Mouse (Mus musculus) lung, postnatal 10 days (tissue): Measurements from ENCODE around the gene Hspa1l.
"Not testable (repeated sequence)": the region's sequence is repeated elsewhere in the genome, so short reads cannot be mapped to it uniquely, and the experiment has no call there.

ENCODE experiments used
- DNase-seq: peaks from one replicate; pipeline ENCODE4 v3.0.0; 2021

Hspa1l gene

DNA sequence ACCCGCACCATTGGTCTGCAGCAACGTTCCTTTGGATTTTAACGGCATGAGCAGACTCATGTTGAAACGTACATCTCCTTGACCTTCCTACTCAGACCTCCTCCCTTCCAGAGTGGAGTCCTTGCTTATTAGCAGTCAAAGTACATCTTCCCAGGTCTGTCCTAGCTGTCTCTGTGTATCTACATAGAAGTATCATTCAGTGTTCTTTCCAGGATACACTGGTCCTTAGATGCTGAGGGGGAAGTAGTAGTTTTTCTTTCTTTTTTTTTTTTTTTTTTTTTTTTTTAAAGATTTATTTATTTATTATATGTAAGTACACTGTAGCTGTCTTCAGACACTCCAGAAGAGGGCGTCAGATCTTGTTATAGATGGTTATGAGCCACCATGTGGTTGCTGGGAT, 33.4 kb downstream of the Hspa1l start:
- DNase-seq = not testable (repeated sequence)

DNA sequence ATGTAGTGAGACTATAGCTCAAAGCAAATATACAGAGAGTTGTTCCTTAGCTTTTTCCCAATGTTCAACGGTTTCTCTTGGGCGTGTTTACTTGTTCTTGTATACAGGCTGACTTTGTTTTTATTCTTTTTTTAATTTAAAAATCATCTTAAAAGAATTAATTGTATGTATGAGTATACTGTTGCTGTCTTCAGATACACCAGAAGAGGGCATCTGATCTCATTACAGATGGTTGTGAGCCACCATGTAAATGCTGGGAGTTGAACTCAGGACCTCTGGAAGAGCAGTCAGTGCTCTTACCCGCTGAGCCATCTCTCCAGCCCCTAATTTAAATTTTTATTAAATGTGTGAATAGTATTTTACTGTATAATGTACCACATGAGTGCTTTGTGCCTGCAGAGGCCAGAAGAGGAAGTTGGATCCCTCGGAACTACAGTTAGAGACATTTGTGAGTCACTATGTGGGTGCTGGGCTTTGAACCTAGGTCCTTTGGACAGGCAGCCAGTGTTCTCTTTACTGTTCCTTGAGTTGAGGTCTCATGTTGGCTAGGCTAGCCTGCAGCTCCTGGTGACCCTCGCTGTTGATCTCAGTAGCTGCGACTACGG, 35.0 kb downstream of the Hspa1l start:
- no peak for DNase-seq

- DNase-seq = no peak
Measured at GRCm38 (mm10) chr17:35009586-35009985, 37.1 kb downstream of the Hspa1l start.

GRCm38 (mm10) chr17:35011440-35011839, 38.9 kb downstream of the Hspa1l start:
- DNase-seq = no peak

GRCm38 (mm10) chr17:35012430-35012829, 39.9 kb downstream of the Hspa1l start:
- DNase-seq = no peak

- DNase-seq = no peak
Measured at GRCm38 (mm10) chr17:35013221-35013620, 40.7 kb downstream of the Hspa1l start.

GRCm38 (mm10) chr17:35015296-35015695, 42.8 kb downstream of the Hspa1l start:
- no peak for DNase-seq

GRCm38 (mm10) chr17:35016376-35016775, 43.9 kb downstream of the Hspa1l start, which contains the start of gene Vwa7:
TSS of gene Vwa7 (plus strand) at chr17:35016579.
- DNase-seq = peak; percentile 52

GRCm38 (mm10) chr17:35016791-35017705, 44.5 kb downstream of the Hspa1l start:
- DNase-seq = no peak

GRCm38 (mm10) chr17:35017706-35018030, 45.2 kb downstream of the Hspa1l start:
- DNase-seq = no peak

DNA sequence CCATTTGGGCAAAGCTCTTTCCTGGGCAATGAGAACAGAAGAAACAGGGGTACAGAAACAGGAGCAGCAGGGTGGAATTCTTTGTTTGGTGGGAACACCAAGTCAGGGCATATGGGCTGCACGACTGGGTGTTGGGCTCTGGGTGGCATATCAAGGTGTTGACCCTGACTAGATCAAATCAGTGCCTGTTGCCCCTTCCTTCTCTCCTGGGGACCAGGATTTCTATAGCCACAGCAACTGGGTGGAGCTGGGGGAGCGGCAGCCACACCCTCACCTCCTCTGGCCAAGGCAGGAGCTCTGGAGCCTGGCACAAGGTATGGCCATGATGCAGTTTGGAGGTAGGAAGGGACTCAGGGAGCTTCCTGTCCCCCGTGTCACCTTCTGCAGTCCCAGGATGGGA, 45.7 kb downstream of the Hspa1l start:
- DNase-seq = no peak

- DNase-seq = no peak
Measured at GRCm38 (mm10) chr17:35019894-35020293, 47.4 kb downstream of the Hspa1l start.

DNA sequence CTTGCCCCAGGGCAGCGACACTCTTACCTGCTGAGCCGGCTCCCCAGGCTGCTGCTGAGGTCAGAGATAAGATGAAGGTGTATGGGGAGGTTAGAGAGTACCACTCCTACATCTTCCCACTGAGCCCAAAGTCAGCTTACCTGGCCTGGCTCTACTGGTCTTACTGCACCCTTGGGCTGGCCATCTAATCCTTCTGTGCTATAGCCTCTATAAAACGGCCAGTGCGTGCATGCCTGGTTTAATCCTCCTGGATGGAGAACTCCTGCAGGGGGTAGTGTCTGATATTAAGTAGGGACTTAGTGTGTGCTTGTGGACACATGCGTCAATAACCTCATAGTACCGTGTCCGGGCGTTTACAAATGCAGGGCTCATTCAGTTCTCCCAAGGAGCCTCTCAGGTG, 48.0 kb downstream of the Hspa1l start:
- DNase-seq = no peak

GRCm38 (mm10) chr17:35021163-35021808, 48.8 kb downstream of the Hspa1l start:
- peak; percentile 94 for DNase-seq

DNA sequence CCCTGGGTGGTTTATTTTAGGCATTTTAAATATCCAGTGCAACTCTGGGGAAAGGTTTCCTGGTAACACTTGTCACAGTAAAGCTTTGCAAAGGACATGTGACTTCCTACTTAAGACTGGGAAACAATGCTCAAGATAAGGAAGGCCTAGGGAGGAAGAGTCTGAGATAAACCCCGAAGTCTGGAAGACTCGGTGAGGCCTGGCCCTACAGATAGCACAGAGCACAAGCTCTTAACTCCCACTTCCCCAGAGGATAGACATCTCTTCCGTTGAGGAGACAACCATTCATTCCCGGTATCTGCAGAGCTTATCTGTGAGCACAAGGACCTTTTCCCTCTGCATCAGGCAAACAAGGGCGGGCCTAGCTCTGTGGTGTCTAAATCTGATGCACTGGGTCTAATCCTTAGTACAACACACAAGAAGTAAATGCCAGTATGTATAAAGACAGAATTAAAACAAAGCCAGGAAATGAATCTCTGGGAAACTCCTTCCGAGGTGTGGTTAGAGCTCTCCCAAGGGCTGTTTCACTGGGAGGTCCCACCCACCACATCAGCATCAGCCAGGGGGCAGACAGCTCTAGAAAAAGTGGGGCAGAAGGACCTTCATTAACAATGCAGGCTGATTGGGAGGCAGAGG, 49.5 kb downstream of the Hspa1l start:
- peak; percentile 75 for DNase-seq

DNA sequence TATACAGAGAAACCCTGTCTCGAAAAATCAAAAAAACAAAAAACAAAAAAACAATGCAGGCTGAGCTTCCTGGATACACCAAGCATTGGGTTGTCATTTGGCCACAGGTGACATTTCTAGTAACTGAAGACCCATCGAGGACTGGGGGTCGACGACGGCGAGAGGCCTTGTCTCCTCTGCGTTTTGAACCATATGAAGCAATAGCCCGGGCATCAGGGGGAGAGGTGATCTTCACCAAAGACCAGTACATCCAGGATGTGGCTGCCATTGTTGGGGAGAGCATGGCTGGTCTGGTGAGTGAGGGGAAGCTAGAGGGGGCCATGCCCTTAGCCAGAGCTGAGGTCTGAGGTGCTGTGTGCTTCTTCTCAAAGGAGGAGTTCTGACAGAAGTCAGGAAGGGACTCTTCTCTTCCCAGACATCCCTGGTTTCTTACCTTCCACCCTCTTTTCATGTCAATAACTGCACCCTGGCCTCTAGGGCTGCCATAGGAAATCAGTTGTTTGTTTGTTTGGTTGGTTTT, 50.1 kb downstream of the Hspa1l start:
- DNase-seq = no peak

DNA sequence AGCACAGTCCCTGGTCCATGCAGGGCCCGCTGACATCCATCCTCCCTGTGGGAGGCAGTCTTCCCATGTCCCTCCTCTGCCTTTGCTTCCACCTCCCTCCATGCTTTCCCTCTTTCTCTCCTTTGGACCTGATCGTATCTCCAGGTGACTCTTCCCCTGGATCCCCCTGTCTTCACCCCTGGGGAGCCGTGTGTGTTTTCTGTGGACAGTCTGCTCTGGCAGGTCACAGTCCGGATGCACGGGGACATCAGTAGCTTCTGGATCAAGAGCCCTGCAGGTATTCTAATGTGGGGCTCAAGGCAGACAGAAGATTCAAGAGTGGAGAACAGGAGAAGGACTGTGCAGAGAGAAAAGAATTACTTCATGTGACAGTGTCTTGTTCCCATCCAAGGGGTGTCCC, 50.7 kb downstream of the Hspa1l start:
- no peak for DNase-seq

- no peak for DNase-seq
Measured at GRCm38 (mm10) chr17:35023756-35024155, 51.3 kb downstream of the Hspa1l start.

DNA sequence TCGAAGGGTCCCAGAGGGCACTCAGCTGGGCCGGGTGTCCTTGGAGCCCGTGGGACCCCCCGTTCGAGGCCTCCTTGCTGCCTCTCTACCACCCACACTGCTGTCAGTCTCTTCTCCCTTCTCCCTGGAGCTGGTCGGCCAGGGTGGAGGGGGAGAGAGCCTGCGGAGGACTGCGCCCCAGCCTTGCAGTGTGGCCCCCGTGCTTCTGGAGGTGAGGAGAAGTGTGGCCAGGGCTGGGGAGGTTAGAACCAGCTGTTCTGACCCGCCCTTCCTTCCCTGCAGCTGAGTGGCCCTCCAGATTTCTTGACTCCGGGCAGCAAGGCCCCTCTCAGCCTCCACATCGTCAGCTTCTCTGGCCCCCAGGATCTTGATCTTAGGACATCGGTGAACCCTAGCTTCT, 51.8 kb downstream of the Hspa1l start:
- no peak for DNase-seq

DNA sequence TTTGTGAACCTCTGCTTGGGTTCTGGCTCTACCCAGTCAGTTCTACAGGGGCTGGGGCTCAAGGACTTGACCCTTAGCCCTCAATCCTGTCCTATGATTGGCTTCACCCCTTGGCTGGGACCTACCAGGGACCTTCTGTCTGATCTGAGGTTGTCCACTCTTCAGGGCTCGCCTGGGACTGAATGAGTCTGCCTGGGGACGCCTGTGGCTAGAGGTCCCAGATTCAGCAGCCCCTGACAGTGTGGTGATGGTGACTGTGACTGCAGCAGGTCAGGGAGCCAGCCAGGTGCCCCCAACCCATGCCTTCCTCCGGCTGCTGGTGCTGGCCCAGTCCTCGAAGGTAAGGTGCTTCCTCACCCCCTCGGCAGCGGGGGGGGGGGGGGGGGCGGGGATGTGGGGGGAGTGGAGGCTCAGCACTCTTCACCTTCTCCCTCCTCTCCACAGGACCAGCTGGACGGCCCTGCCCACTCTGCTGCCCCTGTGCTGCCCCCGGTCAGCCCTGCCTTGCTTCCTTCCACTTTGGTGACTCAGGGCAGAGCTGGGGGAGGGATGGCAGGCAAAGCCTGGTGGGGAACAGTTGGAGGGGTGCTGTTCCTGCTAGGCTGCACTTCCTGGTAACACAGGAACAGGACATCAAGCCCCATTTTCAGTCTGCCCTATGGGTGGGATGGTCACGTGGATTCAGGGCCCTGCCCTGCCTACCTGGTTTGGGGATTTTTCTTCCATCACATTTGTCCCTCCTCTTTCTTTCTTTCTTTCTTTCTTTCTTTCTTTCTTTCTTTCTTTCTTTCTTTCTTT, 52.4 kb downstream of the Hspa1l start:
- DNase-seq = peak; percentile 50

- no peak for DNase-seq
Measured at GRCm38 (mm10) chr17:35026206-35026605, 53.7 kb downstream of the Hspa1l start.
